Mouse (Mus musculus) frontal cortex, postnatal 14 days (tissue): Measurements from ENCODE around the gene Rab8a.

Source experiments
- DNase-seq, 2 experiments: peaks; one replicate each; pipeline ENCODE4 v3.0.0; 2022; ENCODE audit warnings: low spot score in 2 of 2

Rab8a gene

DNA sequence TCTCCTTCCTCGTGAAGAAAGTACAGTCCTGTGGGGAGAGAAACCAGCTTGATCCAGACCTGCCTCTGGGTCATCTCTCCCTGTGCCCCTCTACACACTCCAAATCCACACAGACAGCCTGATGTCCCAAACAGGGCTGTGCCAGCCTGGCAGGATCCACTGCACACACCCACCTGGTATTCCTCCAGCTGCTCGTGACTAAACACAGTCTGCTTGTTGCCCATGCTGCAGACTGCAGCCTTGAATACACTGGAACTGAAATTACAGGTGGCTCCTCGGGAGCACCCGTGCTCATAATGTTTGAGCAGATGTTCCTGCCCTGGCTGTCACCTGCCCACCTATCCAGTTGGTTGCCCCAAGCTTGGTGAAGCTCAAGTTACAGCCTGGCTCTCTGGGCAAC is 51.8 kb downstream of the Rab8a start, which contains the start of gene Cib3:
Gene Cib3, minus strand, starts transcription at position 87 of the 400 bp plus-strand sequence.
- no peak for DNase-seq

GRCm38 (mm10) chr8:72213536-72213935 is 52.5 kb downstream of the Rab8a start, which contains the start of gene Gm11034:
TSS of gene Gm11034 (minus strand) at chr8:72213636.
- DNase-seq = no peak

GRCm38 (mm10) chr8:72215060-72215459 is 54.1 kb downstream of the Rab8a start:
- no peak for DNase-seq

- DNase-seq = no peak
Observed at GRCm38 (mm10) chr8:72215871-72216270, 54.9 kb downstream of the Rab8a start.

GRCm38 (mm10) chr8:72218781-72219540 is 58.0 kb downstream of the Rab8a start:
- DNase-seq = no peak

DNA sequence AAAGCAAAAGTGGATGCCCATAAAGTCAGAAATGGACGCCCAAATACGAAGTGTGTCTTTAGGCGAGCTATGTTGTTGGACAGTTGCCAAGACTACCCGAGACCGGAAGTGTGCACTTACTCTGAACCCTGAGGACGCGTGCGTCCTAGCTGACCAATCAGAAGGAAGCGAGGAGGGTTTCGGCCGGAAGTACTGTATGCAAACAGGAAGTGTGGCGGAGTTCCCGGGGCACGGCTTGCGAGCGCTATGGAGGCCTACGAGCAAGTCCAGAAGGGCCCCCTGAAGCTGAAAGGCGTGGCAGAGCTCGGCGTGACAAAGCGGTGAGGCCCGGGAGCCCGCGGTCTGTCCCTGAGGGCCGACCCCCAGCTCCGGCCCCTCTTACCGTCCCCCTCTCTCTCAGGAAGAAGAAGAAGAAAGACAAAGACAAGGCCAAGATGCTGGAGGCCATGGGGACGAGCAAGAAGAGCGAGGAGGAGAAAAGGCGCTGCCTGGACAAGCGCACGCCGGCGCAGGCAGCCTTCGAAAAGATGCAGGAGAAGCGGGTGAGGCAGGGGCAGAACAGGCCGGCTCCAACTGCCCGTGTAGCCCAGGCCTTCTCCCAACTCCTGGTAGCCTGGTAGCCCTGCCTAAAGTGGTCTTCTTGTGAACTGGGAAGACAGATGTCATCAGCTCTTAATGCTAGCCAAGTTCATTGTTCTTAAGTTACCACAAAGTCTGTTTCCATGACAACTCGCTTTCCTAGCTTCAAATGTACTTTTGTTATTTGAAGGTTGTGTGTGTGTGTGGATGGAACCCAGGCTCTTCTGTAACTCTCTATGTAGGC is 58.8 kb downstream of the Rab8a start, which contains the start of gene Fam32a:
Gene Fam32a, plus strand, starts transcription at position 190 of the 823 bp plus-strand sequence.
- peak; percentile 83 to 88 for DNase-seq

GRCm38 (mm10) chr8:72220758-72221157 is 59.8 kb downstream of the Rab8a start:
- no peak for DNase-seq

DNA sequence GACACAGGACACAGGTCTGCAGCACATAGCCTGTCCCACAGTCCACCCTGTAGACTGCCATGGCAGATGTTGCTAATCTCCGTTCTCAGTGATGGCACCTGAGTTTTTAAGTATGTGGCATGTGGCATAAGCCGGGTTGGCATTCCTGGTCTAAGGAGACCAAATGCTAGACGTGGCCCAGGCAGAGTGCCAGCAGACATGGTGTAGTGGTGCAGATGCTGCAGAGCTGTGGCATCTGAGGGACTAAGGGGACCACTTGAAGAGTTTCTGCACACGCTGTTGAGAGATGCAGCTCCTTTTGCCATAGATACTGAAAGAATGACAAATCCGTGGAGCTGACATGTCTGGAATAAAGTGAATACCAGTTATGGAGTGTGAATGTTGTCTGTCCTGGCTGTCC is 61.7 kb downstream of the Rab8a start:
- DNase-seq = no peak
